Mouse (Mus musculus) testis, adult 2 months (tissue): ENCODE results near the gene Adgre1.

ENCODE experiments used
- CTCF ChIP-seq: fragments of 200-500 bp; IDR thresholded peaks from 2 replicates; pipeline ENCODE4 v1.5.1; 2012; ENCODE audit warnings: low read depth, mild to moderate bottlenecking, inconsistent platforms, low read length, moderate library complexity; ENCODE audit not compliant: control insufficient read depth, insufficient read depth, insufficient replicate concordance
- POLR2A ChIP-seq: fragments of 200-500 bp; IDR thresholded peaks from 2 replicates; pipeline ENCODE4 v1.6.1; 2012; ENCODE audit warnings: low read depth, mild to moderate bottlenecking, inconsistent platforms, low read length, moderate library complexity; ENCODE audit not compliant: control insufficient read depth

DNA sequence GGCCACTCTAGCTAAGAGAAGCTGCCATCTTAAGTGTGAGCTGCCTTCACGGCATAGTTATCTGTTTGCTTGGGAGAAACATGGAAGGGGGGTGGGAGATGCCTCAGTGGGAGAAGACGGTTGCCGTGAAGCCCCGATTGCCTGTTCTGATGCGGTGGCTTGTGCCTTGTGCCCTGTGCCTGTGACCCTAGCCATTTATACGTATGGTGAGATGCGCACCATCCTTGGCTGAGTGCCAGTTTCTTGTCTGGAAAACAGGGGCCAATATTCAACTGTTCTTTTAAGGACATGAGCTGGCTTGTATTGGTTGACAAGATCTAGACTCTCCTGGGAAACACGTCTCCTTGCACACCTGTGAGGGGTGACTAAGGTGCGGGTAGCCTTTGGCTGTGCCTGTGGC, 7.4 kb upstream of the Adgre1 start:
- no peak for TF ChIP-seq CTCF
- no peak for TF ChIP-seq POLR2A
